Mouse (Mus musculus): ENCODE data around the gene Arglu1.

The Arglu1 gene

GRCm38 (mm10) chr8:8658426-8659224, 31.7 kb downstream of the Arglu1 start:
- DNase-seq = peak; percentile 94

- peak; percentile 40 for DNase-seq
Observed at GRCm38 (mm10) chr8:8657692-8658355, 32.5 kb downstream of the Arglu1 start.

DNA sequence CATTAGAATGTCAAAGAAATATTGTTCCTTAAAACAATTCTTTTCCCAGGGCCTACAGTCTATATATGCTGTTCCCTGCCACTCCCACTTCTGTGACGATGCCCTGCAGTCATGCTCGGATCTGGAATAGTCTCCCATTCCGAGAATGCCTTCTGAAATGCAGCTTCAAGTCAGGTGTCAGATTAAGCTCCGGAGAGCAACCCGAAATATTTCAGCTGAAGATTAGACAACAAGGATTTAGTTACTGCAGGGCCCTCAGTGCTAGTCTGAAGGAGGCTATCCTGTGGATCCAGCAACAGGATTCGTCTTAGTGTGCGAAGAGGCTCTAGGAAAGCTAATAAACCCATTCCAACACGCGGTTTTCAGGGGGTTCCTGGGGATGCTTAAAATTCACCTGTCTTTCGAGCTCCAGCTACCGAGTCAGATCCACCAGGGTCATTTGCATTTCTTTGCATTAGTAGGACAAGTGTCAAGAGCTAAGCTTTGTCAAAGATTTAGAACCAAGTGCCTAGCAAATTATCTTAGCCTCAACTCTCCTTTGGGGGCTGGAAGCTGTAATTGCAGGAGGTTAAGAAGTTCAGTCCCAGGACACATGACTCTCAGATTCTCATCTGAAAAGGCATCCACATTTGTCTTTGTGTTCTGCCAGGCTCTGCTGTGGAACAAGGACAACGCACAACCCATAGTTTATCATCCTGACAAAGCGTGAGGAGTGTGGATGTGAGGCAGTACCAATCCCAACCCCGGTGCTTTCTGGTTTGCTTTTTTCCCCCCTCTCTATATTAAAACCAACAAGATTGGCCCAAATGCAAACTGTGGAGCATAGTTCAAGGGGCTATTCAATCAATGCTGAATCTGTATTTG, 33.5 kb downstream of the Arglu1 start:
- DNase-seq = peak; percentile 47

DNA sequence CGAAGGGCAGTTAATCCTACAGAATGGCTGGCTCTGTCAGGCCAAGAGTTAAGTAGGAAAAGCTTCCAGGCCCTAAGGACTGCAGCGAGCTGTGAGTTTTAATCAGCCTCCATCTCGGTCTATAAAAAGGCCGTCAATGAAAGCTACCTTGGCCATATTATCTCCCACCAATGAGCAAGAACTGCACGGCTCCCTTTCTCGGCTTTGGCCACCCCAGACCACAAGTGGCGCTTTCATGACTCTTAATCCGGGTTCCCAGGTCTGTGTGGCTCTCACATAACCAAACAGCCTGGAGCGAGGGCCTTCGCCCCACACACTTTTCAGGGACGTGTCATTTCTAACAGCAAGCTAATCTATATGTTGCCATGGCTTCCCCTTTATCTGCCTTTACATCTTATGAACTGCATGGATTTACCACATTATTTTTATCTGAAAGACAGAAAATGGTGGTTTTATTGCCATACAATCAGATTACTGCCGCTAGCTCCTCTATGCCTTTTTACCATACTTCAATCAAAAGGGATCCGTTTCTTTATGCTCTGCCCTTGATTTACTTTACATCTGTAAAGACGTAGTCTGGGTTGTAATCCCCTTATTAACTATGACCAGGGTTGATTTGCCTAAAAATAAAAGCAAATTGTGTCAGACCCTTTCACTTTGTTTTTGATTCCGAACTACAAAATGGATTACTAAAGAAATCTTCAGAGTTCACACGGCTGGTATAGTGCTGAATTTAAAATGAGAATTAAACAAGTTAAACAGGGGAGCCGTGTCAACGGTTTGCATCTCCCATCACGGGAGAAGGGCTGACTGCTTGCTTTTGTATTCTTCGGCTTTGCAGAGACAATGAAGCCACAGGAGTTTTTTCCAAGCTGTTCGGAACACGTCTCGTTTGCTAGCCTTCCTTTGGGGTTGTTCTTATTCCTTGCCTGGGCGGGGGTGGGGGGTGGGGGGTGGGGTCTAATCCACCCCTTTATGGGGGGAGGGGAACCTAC, 34.7 kb downstream of the Arglu1 start:
- peak; percentile 73 for DNase-seq

DNA sequence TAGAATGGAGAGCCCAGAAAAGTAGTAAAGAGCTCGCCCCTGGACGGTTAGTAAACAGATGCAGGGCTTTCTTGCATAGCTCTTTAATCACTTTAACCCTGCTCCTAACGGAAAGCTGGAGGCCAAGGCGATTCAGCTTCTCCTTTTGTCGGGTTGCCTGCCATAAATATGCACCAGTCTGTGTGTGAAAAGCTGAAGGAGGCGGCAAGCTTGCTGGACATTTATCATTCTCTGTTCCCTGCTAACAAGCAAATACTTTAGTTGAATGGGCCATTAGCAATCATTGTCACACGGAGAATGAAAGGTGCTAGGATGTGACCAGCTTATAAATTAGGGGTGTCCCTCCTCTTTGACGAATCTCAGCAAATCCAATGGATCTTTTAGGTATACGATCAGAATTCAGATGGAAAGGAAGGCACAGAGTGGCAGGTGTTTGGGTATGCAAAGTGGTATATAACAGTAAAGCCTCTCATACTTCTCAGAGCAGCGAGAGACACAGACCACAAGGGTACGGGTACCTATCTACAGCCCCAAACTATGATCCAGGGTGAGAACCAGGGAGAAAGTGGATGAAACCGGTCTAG, 36.3 kb downstream of the Arglu1 start:
- DNase-seq = peak; percentile 56

GRCm38 (mm10) chr8:8653343-8653742, 37.0 kb downstream of the Arglu1 start:
- DNase-seq = no peak

GRCm38 (mm10) chr8:8652388-8652787, 37.9 kb downstream of the Arglu1 start:
- DNase-seq = no peak

GRCm38 (mm10) chr8:8649944-8650343, 40.4 kb downstream of the Arglu1 start:
- peak; percentile 26 for DNase-seq

- DNase-seq = no peak
Observed at GRCm38 (mm10) chr8:8649536-8649935, 40.8 kb downstream of the Arglu1 start.

- DNase-seq = no peak
Observed at GRCm38 (mm10) chr8:8648686-8649085, 41.6 kb downstream of the Arglu1 start.

GRCm38 (mm10) chr8:8647824-8648223, 42.5 kb downstream of the Arglu1 start:
- DNase-seq = no peak

GRCm38 (mm10) chr8:8647319-8647718, 43.0 kb downstream of the Arglu1 start:
- no peak for DNase-seq

DNA sequence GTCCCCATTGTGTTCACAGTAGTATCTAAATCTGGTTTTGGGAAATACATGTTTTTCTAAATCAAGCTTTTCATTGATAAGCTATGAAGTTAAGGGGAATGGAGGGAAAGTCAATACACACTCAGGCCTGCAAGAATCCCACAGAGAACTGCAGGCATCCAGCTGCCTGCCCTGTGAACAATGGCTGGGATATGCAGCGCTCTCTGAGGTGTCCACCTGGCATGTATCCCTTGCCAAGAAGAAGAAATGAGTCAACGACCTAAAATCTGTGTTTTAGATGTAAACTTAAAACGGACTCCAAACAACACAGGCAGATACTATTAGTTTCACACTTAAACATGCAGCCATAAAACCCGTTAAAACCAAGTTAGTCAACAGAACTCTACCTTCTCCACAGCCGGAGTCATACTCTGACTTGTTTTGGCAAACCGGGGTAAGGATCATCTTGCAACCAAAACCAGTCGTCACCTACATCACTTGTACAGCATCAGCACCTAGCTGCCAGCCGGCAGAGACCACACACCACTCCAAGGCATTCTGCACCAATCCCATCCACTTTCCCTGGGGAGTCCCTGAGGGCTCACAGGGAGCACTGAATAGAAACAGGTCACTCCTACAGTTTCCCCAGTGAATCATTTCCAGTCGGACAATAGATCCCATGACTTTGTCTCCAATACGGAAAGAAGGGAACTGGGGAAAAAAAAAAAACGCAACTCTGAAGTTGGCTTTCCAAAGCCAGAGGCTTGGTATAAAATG, 46.0 kb downstream of the Arglu1 start:
- no peak for DNase-seq

GRCm38 (mm10) chr8:8640264-8640588, 50.1 kb downstream of the Arglu1 start:
- DNase-seq = peak; percentile 54

DNA sequence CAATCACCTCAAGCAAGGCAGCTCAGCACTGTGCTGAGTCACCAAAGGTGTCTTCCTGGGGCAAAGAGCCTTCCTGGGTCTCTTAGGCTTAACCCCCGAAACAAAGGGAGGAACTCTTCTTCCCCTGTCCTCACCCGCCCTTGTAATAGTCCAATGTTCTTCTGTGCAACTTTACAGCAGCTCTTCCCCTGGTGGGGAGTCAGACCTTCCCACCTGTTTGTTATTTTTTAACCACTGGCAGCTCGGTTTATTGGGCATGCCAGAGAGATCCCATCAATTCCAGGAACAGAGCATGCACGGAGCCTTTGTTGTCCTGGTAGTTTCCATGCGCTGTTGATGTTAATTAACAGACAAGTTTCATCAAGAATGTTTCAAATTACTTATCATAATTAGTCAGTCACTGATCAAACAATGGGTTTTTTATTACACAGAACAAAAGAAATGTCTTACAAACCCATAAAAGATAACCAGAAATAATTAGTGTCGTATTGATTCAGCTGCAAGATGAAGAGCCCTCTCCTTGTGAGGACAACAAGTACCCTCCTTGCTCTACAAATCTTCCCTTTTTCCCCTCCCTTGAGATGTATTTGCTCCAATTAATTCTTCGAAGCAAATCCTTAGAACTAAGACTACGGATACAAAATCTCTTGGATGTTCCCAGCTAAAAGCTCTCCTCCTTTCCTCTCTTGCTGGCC, 50.6 kb downstream of the Arglu1 start:
- DNase-seq = no peak

- DNase-seq = no peak
Observed at GRCm38 (mm10) chr8:8631394-8631793, 58.9 kb downstream of the Arglu1 start.

GRCm38 (mm10) chr8:8624017-8624416, 66.3 kb downstream of the Arglu1 start:
- DNase-seq = no peak

GRCm38 (mm10) chr8:8623486-8623885, 66.8 kb downstream of the Arglu1 start:
- DNase-seq = no peak

DNA sequence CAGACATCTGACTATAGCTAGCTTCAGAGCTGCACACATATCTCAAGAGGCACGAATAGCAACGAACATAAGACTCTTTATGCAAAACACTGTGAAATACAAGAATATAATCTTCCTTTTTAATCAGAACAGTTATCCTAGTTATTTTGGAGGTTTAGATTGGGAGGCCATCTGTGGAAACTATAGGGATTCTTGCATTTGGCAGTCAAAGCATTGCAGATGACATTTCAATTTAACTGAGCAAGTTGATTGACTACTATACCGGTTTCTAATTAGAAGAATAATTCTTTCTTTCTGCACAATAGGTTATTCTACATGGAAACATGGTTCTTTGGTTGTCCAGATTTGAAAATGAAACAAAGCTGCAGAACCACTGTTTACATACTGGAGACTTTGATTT, 67.8 kb downstream of the Arglu1 start:
- DNase-seq = no peak

- no peak for DNase-seq
Observed at GRCm38 (mm10) chr8:8622031-8622430, 68.3 kb downstream of the Arglu1 start.
